Comparison of ENCODE assay signal across 13 mouse cellular contexts in the genomic region with DNA sequence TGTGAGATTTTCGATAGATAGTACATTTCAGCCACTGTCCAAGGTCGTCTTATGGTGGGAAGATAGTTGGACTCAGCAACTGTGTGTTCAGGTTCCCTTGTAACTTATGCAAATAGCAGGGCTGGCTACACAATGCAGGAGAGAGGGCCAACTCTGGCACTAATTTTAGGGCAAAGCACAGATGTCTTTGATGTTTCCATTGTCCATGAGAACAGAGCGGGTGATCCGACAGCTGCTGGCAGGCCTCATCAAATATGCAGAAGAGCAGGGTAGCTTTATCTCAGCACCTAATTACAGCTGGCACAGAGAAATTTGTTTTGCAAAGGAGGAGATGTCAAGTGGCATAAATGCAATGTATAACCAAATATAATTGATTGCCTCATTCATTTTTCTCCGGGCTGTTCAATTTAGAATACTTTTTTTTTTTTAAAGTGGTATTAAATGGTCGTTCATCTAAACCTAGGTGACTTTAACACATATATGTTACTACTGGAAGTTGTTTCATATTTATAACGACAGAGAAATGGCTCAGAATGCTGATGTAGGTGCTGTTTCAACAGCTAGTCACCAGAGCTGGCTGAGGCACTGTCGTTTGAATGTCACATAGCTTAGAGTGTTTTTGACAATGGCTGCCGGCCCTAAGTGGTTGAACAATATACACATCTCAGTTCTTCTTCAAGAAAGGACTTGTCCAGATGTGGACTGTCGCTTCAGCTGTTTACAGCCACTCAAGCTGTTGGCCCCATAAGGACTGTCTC. TPM values are rescaled to one million over a fixed set of nuclear protein-coding genes. Genes with fewer than 3 reads are reported as not detected.
DNase-seq lines count a peak whose midpoint lies in the region; ATAC-seq lines count a peak whose summit lies in the region.
"Had no signal": no experiment of that assay in that cellular context is flagged by ENCODE, and none has a peak within 500 bp of the region (broad histone marks: within the 10 kb centered on the region; RNA-seq: fewer than 3 reads in every experiment).

No protein-coding gene starts in this region.

- H3K4me1 ChIP-seq in heart, embryonic 13.5 days, result peaks cover 6% of the 10 kb centered on the region
- peaks cover 9% of the 10 kb centered on the region for H3K4me1 ChIP-seq in forebrain, embryonic 15.5 days
- H3K4me1 ChIP-seq in liver, embryonic 15.5 days (replicated peaks), result peaks cover 45% of the 10 kb centered on the region
- H3K4me1 ChIP-seq: neural tube, embryonic 12.5 days had no signal

- H3K9ac ChIP-seq in heart, embryonic 13.5 days, result no peak overlapping the region
- H3K9ac ChIP-seq in forebrain, embryonic 15.5 days (replicated peaks), result no peak overlapping the region
- H3K9ac ChIP-seq in liver, embryonic 15.5 days, result peak overlapping the region; percentile 57
- H3K9ac ChIP-seq: neural tube, embryonic 12.5 days had no signal

- DNase-seq in heart, postnatal 4 days, result no peak
- peak; percentile 2 for DNase-seq in Muller cell, postnatal 12 days (ENCODE audit: inconsistent ontology term)
- DNase-seq in adrenal gland, adult 8-10 months, result no peak
- no peak for DNase-seq in testis, postnatal 10 days (ENCODE audit: low spot score)
- DNase-seq in embryo, embryonic 10.5 days (ENCODE audit: low spot score), result no peak
- DNase-seq: cerebellum, postnatal 36 days; gastrocnemius, postnatal 14 days; heart, postnatal 14 days; layer of hippocampus, adult 9-11 months had no signal

- H3K9me3 ChIP-seq in heart, embryonic 13.5 days, result no peaks in the 10 kb centered on the region
- H3K9me3 ChIP-seq in forebrain, embryonic 15.5 days, result no peaks in the 10 kb centered on the region
- H3K9me3 ChIP-seq in liver, embryonic 15.5 days (replicated peaks), result no peaks in the 10 kb centered on the region
- H3K9me3 ChIP-seq: neural tube, embryonic 12.5 days had no signal

- H3K4me3 ChIP-seq in heart, embryonic 13.5 days, result no peak overlapping the region
- H3K4me3 ChIP-seq in forebrain, embryonic 15.5 days, result no peak overlapping the region
- peak overlapping the region; percentile 63 for H3K4me3 ChIP-seq in liver, embryonic 15.5 days (replicated peaks)
- H3K4me3 ChIP-seq: neural tube, embryonic 12.5 days had no signal

- no peaks in the 10 kb centered on the region for H3K27me3 ChIP-seq in heart, embryonic 13.5 days (replicated peaks)
- no peaks in the 10 kb centered on the region for H3K27me3 ChIP-seq in forebrain, embryonic 15.5 days
- H3K27me3 ChIP-seq in liver, embryonic 15.5 days, result no peaks in the 10 kb centered on the region
- H3K27me3 ChIP-seq: neural tube, embryonic 12.5 days had no signal

- 64% methylated on average over 10 of the region's 10 CpGs for WGBS in heart, embryonic 13.5 days
- 42% methylated on average over 10 of the region's 10 CpGs for WGBS in forebrain, embryonic 15.5 days
- 70% methylated on average over 10 of the region's 10 CpGs for WGBS in liver, embryonic 15.5 days (ENCODE audit: insufficient replicate concordance)

- no peak overlapping the region for H3K27ac ChIP-seq in heart, embryonic 13.5 days (replicated peaks)
- H3K27ac ChIP-seq in forebrain, embryonic 15.5 days (replicated peaks), result peak overlapping the region; percentile 65
- peak overlapping the region; percentile 98 for H3K27ac ChIP-seq in liver, embryonic 15.5 days (replicated peaks)
- H3K27ac ChIP-seq: neural tube, embryonic 12.5 days had no signal

- H3K36me3 ChIP-seq in heart, embryonic 13.5 days, result no peaks in the 10 kb centered on the region
- no peaks in the 10 kb centered on the region for H3K36me3 ChIP-seq in forebrain, embryonic 15.5 days
- H3K36me3 ChIP-seq in liver, embryonic 15.5 days (replicated peaks), result no peaks in the 10 kb centered on the region
- H3K36me3 ChIP-seq: neural tube, embryonic 12.5 days had no signal

- peak overlapping the region; percentile 32; the same call in 1 of the 2 replicates for H3K4me2 ChIP-seq in heart, embryonic 13.5 days
- no peak overlapping the region for H3K4me2 ChIP-seq in forebrain, embryonic 15.5 days (replicated peaks)
- H3K4me2 ChIP-seq in liver, embryonic 15.5 days, result peak overlapping the region; percentile 71
- H3K4me2 ChIP-seq: neural tube, embryonic 12.5 days had no signal

- ATAC-seq in heart, embryonic 13.5 days (ENCODE audit: extremely low read depth, insufficient number of reproducible peaks, low FRiP score, low TSS enrichment), result no peak
- ATAC-seq in forebrain, embryonic 15.5 days (replicated peaks), result peak; percentile 90
- ATAC-seq in liver, embryonic 15.5 days (ENCODE audit: insufficient read depth), result no peak

RNA-seq across cellular contexts. Expression of gene Kif2a, which starts 43.4 kb away (rescaled TPM):
- 10.1 and 13.2 TPM in 2 replicates for polyA plus RNA-seq in heart, embryonic 13.5 days (2015; fragmentation: Nextera tagmentation; extraction: Ambion mirVana)
- 10 to 100 TPM; 54.3 to 56.4 TPM for total RNA-seq in heart, postnatal 4 days (2021)
- 48.9 and 54.8 TPM in 2 replicates for polyA plus RNA-seq in forebrain, embryonic 15.5 days (2015; fragmentation: Nextera tagmentation; extraction: Ambion mirVana)
- polyA plus RNA-seq in liver, embryonic 15.5 days (2015; fragmentation: Nextera tagmentation; extraction: Ambion mirVana), result 23.1 and 30.6 TPM in 2 replicates
- total RNA-seq in adrenal gland, adult 8-10 months (2022), result 10 to 100 TPM; 35.1 to 62.0 (median 52.1) TPM
